Comparison of ENCODE assay signal across 8 mouse cellular contexts in the genomic region with DNA sequence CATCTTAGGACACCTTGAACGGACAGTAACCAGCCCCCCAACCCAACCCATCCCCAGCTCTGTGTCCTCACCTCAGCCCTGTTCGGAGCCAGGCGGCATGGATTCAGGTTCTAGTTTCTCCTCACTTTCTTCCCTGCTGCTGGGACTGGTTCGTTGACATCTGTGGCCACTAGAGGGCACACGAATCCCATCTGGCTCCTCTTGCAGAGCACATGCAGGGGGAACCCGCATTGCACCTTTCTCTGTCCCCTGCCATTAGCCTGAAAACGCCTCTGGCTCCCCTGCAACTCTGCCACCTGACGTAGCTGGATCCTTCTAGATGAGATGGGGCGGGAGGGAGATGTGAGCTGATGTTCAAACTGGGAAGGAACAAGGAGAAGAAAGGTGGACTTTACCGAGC. TPM values are rescaled to one million over a fixed set of nuclear protein-coding genes. Genes with fewer than 3 reads are reported as not detected.
A peak's percentile ranks its signal among the peaks of the same experiment; 100 is the strongest.
DNase-seq lines count a peak whose midpoint lies in the region; ATAC-seq and TF ChIP-seq lines count a peak whose summit lies in the region.

No protein-coding gene starts in this region.

- no peak overlapping the region for H3K4me3 ChIP-seq in G1E (ENCODE audit: low read depth, low read length)
- peak overlapping the region; percentile 43 for H3K4me3 ChIP-seq in layer of hippocampus, adult 2 months
- H3K4me3 ChIP-seq in lung, embryonic 14.5 days (ENCODE audit: low read depth, low read length) = no peak overlapping the region
- H3K4me3 ChIP-seq in olfactory bulb, adult 2 months (ENCODE audit: insufficient read depth, low read depth, low read length) = no peak overlapping the region

- H3K9me3 ChIP-seq in G1E (replicated peaks) = no peaks in the 10 kb centered on the region
- no peaks in the 10 kb centered on the region for H3K9me3 ChIP-seq in lung, embryonic 14.5 days (ENCODE audit: low read depth, low read length)

- no peak for ATAC-seq in G1E (ENCODE audit: extremely low read depth, insufficient number of reproducible peaks, low FRiP score, poor library complexity, severe bottlenecking)
- peak; percentile 49 for ATAC-seq in lung, embryonic 14.5 days (ENCODE audit: insufficient read depth)

- TF ChIP-seq POLR2A in olfactory bulb, adult 2 months (IDR thresholded peaks at IDR 0.05; ENCODE audit: insufficient read depth, low read depth, low read length) = no peak

- WGBS in lung, embryonic 14.5 days = 4% methylated on average over 10 of the region's 10 CpGs
- 3% methylated on average over 10 of the region's 10 CpGs for WGBS in olfactory bulb, adult 2 months

- H3K27me3 ChIP-seq in G1E (ENCODE audit: insufficient read depth, low read length) = peaks cover 9% of the 10 kb centered on the region; the same call in 1 of the 2 replicates
- no peaks in the 10 kb centered on the region for H3K27me3 ChIP-seq in lung, embryonic 14.5 days (ENCODE audit: insufficient read depth, low read length)

- peak; percentile 68 for DNase-seq in G1E (ENCODE audit: low spot score)
- peak; percentile 86 to 89 for DNase-seq in cerebellum, adult 18-20 months
- peak; percentile 83 for DNase-seq in forelimb bud, embryonic 11.5 days (ENCODE audit: low read depth, low spot score)
- DNase-seq in heart, postnatal 4 days = peak; percentile 83
- peak; percentile 77 for DNase-seq in layer of hippocampus, adult 2 months (ENCODE audit: low spot score in 2 of 2)
- DNase-seq in lung, embryonic 14.5 days = peak; percentile 90
- peak; percentile 88 for DNase-seq in thymus, postnatal 0 days (ENCODE audit: low spot score)

- peak; percentile 47; the same call in 1 of the 2 replicates for TF ChIP-seq CTCF in G1E (IDR thresholded peaks at IDR 0.05; ENCODE audit: low read depth, low read length)
- TF ChIP-seq CTCF in layer of hippocampus, adult 2 months (conservative IDR thresholded peaks at IDR 0.05) = peak; percentile 87
- TF ChIP-seq CTCF in lung, embryonic 14.5 days (IDR thresholded peaks at IDR 0.05; ENCODE audit: low read depth) = peak; percentile 97
- peak; percentile 86 for TF ChIP-seq CTCF in olfactory bulb, adult 2 months (IDR thresholded peaks at IDR 0.05; ENCODE audit: insufficient read depth, low read depth, low read length)

- peak overlapping the region; percentile 54 for H3K4me2 ChIP-seq in lung, embryonic 14.5 days

- 0 out of 2 replicates have a peak, but pooled peaks cover 2% of the 10 kb centered on the region for H3K4me1 ChIP-seq in G1E (ENCODE audit: insufficient read depth, low read depth, low read length)
- H3K4me1 ChIP-seq in lung, embryonic 14.5 days (ENCODE audit: insufficient read depth) = 0 out of 2 replicates have a peak, but pooled peaks cover 3% of the 10 kb centered on the region
- H3K4me1 ChIP-seq in olfactory bulb, adult 2 months (ENCODE audit: control insufficient read depth, insufficient read depth, low read length) = peaks cover 13% of the 10 kb centered on the region; the same call in 1 of the 2 replicates

- no peak overlapping the region for H3K9ac ChIP-seq in lung, embryonic 14.5 days

- peak overlapping the region; percentile 97 for H3K27ac ChIP-seq in layer of hippocampus, adult 2 months
- no peak overlapping the region for H3K27ac ChIP-seq in lung, embryonic 14.5 days (ENCODE audit: low read depth)
- H3K27ac ChIP-seq in olfactory bulb, adult 2 months (ENCODE audit: insufficient read depth, low read depth, low read length) = no peak overlapping the region

- H3K36me3 ChIP-seq in G1E (replicated peaks) = no peaks in the 10 kb centered on the region
- H3K36me3 ChIP-seq in lung, embryonic 14.5 days (ENCODE audit: insufficient read depth) = 0 out of 2 replicates have a peak, but pooled peaks cover 4% of the 10 kb centered on the region

RNA-seq across cellular contexts. Expression of gene Scn2b, which starts 4.2 kb away (rescaled TPM):
- total RNA-seq in G1E (2014; fragmentation: Nextera tagmentation) (not detected in 2 replicates), G1E (2017) (0.05 and 0.06 TPM in 2 replicates)
- polyA plus RNA-seq in G1E (2012) = not detected in 2 replicates
- under 1 TPM; 0.56 to 0.64 TPM for total RNA-seq in heart, postnatal 4 days (2021)
- total RNA-seq in layer of hippocampus, adult 2 months (2021) = 100 to 1,000 TPM; 245 to 254 TPM
- polyA plus RNA-seq in lung, embryonic 14.5 days (2014; fragmentation: Nextera tagmentation; extraction: Ambion mirVana) = 3.2 and 3.9 TPM in 2 replicates
- polyA plus RNA-seq in olfactory bulb, adult 2 months (2012; ENCODE audit: insufficient read depth, insufficient read length, low replicate concordance, missing spikeins) = not detected in 2 replicates
- 5.4 and 6.6 TPM in 2 replicates for polyA plus RNA-seq in thymus, postnatal 0 days (2015; fragmentation: Nextera tagmentation; extraction: Ambion mirVana)

RNA-seq across cellular contexts. Expression of gene Scn4b, which starts 16.4 kb away (rescaled TPM):
- total RNA-seq in G1E (2014; fragmentation: Nextera tagmentation) (not detected in 2 replicates), G1E (2017) (0.05 TPM in 1 of 2 replicates, not detected in the other)
- polyA plus RNA-seq in G1E (2012) = not detected in 2 replicates
- total RNA-seq in heart, postnatal 4 days (2021) = under 1 TPM; 0.10 to 0.14 TPM
- total RNA-seq in layer of hippocampus, adult 2 months (2021) = 10 to 100 TPM; 10.9 to 12.1 TPM
- not detected in 2 replicates for polyA plus RNA-seq in lung, embryonic 14.5 days (2014; fragmentation: Nextera tagmentation; extraction: Ambion mirVana)
- polyA plus RNA-seq in olfactory bulb, adult 2 months (2012; ENCODE audit: insufficient read depth, insufficient read length, low replicate concordance, missing spikeins) = not detected in 2 replicates
- polyA plus RNA-seq in thymus, postnatal 0 days (2015; fragmentation: Nextera tagmentation; extraction: Ambion mirVana) = 8.0 and 9.1 TPM in 2 replicates

RNA-seq across cellular contexts. Expression of gene Jaml, which starts 42.8 kb away (rescaled TPM):
- total RNA-seq in G1E (2014; fragmentation: Nextera tagmentation) (not detected in 2 replicates), G1E (2017) (not detected in 2 replicates)
- polyA plus RNA-seq in G1E (2012) = not detected in 2 replicates
- total RNA-seq in heart, postnatal 4 days (2021) = under 1 TPM in 1 of 2 experiments, not detected in 1; 0.32 TPM
- 1 to 10 TPM in 1 of 2 experiments, not detected in 1; 1.3 TPM for total RNA-seq in layer of hippocampus, adult 2 months (2021)
- polyA plus RNA-seq in lung, embryonic 14.5 days (2014; fragmentation: Nextera tagmentation; extraction: Ambion mirVana) = 0.30 and 0.45 TPM in 2 replicates
- not detected in 2 replicates for polyA plus RNA-seq in olfactory bulb, adult 2 months (2012; ENCODE audit: insufficient read depth, insufficient read length, low replicate concordance, missing spikeins)
- polyA plus RNA-seq in thymus, postnatal 0 days (2015; fragmentation: Nextera tagmentation; extraction: Ambion mirVana) = 7.2 and 8.1 TPM in 2 replicates

Comparison
In these comparisons a context has a peak if more than half of its experiments do, and no peak if none do; other contexts are left out.
1. CTCF ChIP-seq: peak in every context shown above with its lines; median percentile 97 in lung, embryonic 14.5 days; 87 in layer of hippocampus, adult 2 months; 86 in olfactory bulb, adult 2 months; 47 in G1E.